Mouse (Mus musculus) lung, adult 2 months (tissue): ENCODE results near the gene Ccdc151. TPM values are rescaled to one million over a fixed set of nuclear protein-coding genes. Genes with fewer than 3 reads are reported as not detected.

Source experiments
- DNase-seq: peaks from one replicate; pipeline ENCODE4 v3.0.0; 2022
- H3K4me1 ChIP-seq: fragments of 200-500 bp; 2 replicates; pipeline ENCODE4 v1.6.1; 2011; ENCODE audit warnings: low read length; ENCODE audit not compliant: control insufficient read depth, insufficient read depth
- H3K4me3 ChIP-seq: fragments of 200-500 bp; replicated peaks from 2 replicates; pipeline ENCODE3; 2011; ENCODE audit warnings: low read depth, mild to moderate bottlenecking, control low read depth, low read length; ENCODE audit errors: extremely low read depth
- CTCF ChIP-seq: fragments of 200-500 bp; IDR thresholded peaks from 2 replicates; pipeline ENCODE4 v1.5.1; 2011; ENCODE audit warnings: mild to moderate bottlenecking, low read length, control low read depth; ENCODE audit not compliant: insufficient read depth
- POLR2A ChIP-seq: fragments of 200-500 bp; IDR thresholded peaks from 2 replicates; pipeline ENCODE4 v1.6.1; 2011; ENCODE audit warnings: low read depth, mild to moderate bottlenecking, control low read depth, low read length, borderline replicate concordance; ENCODE audit errors: extremely low read depth
- WGBS: fragments of 180-500 bp; shearing (Covaris S2); methylation state at CpG from one replicate; pipeline ENCODE4 v1.1.7; 2018; 5-methylcytosine and 5-hydroxymethylcytosine counted together
- polyA plus RNA-seq: library from polyadenylated mRNA; depleted of rRNA; stranded (reverse); fragments of >200 nt; gene quantifications from 2 replicates; pipeline ENCODE4 v1.2.3, GENCODE M21; 2012

Ccdc151 gene
- polyA plus RNA-seq, 1 experiment = 3.6 TPM

- no peak overlapping the region for H3K4me3 ChIP-seq
- no peak for DNase-seq
- 85% methylated on average over 4 of the region's 4 CpGs for WGBS
- 0 out of 2 replicates have a peak, but pooled peaks cover 6% of the 10 kb centered on the region for H3K4me1 ChIP-seq
- TF ChIP-seq CTCF (no peak), POLR2A (no peak)
Observed at GRCm38 (mm10) chr9:22001633-22002032, 801 bp downstream of the Ccdc151 start.

- DNase-seq = no peak
- Histone ChIP-seq H3K4me1 (0 out of 2 replicates have a peak, but pooled peaks cover 6% of the 10 kb centered on the region), H3K4me3 (no peak overlapping the region)
- TF ChIP-seq CTCF = no peak
- TF ChIP-seq POLR2A = no peak
- 88% methylated on average over 6 of the region's 6 CpGs for WGBS
Observed at GRCm38 (mm10) chr9:22000296-22000695, 2.1 kb downstream of the Ccdc151 start.

GRCm38 (mm10) chr9:21996178-21996867 lies 6.1 kb downstream of the Ccdc151 start:
- 81% methylated on average over 3 of the region's 3 CpGs for WGBS
- TF ChIP-seq CTCF (no peak), POLR2A (no peak)
- no peaks in the 10 kb centered on the region for H3K4me1 ChIP-seq
- DNase-seq = no peak
- H3K4me3 ChIP-seq = no peak overlapping the region

- 77% methylated on average over 4 of the region's 4 CpGs for WGBS
- TF ChIP-seq POLR2A (no peak), CTCF (no peak)
- no peak for DNase-seq
- H3K4me1 ChIP-seq = peaks cover 5% of the 10 kb centered on the region; the same call in 1 of the 2 replicates
- no peak overlapping the region for H3K4me3 ChIP-seq
Observed at GRCm38 (mm10) chr9:21992227-21992626, 10.2 kb downstream of the Ccdc151 start.

GRCm38 (mm10) chr9:21989230-21990110 lies 13.0 kb downstream of the Ccdc151 start, which contains the start of gene Rgl3:
Gene Rgl3, minus strand, starts transcription at chr9:21989446.
- H3K4me1 ChIP-seq = peaks cover 5% of the 10 kb centered on the region; the same call in 1 of the 2 replicates
- peak; percentile 45; the same call in 1 of the 2 replicates for TF ChIP-seq POLR2A
- TF ChIP-seq CTCF = no peak
- DNase-seq = peak; percentile 73
- 1% methylated on average over 42 of the region's 42 CpGs for WGBS
- H3K4me3 ChIP-seq = peak within 1 kb of the TSS; percentile 81

GRCm38 (mm10) chr9:21988421-21989101 lies 13.9 kb downstream of the Ccdc151 start:
- Histone ChIP-seq H3K4me1 (peaks cover 5% of the 10 kb centered on the region; the same call in 1 of the 2 replicates), H3K4me3 (peak overlapping the region; percentile 68)
- DNase-seq = peak; percentile 28
- no peak for TF ChIP-seq POLR2A
- no peak for TF ChIP-seq CTCF
- 2% methylated on average over 32 of the region's 32 CpGs for WGBS

- peaks cover 5% of the 10 kb centered on the region; the same call in 1 of the 2 replicates for H3K4me1 ChIP-seq
- no peak for TF ChIP-seq POLR2A
- WGBS = 33% methylated on average over 36 of the region's 36 CpGs
- no peak overlapping the region for H3K4me3 ChIP-seq
- no peak for DNase-seq
Observed at GRCm38 (mm10) chr9:21987592-21988342, 14.7 kb downstream of the Ccdc151 start.

- TF ChIP-seq CTCF (no peak), POLR2A (no peak)
- Histone ChIP-seq H3K4me3 (no peak overlapping the region), H3K4me1 (peaks cover 5% of the 10 kb centered on the region; the same call in 1 of the 2 replicates)
- no peak for DNase-seq
- 48% methylated on average over 3 of the region's 3 CpGs for WGBS
Observed at GRCm38 (mm10) chr9:21983911-21984310, 18.5 kb downstream of the Ccdc151 start.
